Mouse (Mus musculus): ENCODE results near the gene Ubb.

DNA sequence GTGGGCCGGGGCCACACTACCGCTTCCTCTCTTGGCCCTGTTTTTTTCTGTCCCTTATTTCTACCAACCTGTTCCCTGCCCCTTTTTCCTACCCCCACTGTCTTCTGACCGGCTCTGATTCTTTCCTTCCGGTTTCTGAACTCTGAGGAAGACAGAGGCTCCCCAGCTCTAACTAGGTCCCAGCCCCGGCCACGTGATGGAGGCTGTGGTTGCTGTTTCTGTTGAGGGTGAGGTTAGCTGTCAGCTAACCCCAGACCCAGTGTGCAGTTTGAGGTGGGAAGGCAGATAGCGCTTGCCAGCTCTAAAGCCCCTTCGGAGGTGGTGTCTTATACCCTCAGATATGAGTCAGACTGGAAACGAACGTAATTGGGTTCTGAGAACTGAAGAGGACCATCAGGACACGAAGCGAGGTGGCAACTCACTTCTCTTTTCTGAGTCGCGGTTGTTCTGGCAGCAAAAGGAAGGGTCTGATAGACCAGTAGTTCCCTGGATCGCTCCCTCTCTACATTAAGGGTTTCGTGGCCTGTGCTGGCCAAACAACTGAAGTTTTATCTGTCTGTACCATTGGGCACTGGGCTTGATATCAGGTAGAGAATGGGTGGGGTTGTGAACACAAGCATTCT is 25.7 kb downstream of the Ubb start:
- TF ChIP-seq CTCF (IDR thresholded peaks at IDR 0.05; ENCODE audit: low read depth, low read length) = no peak
- no peak for TF ChIP-seq GATA2 (IDR thresholded peaks at IDR 0.05; ENCODE audit: borderline replicate concordance, low read depth, low read length)

All from G1E (cell line).